Mouse (Mus musculus): ENCODE data around the gene Thap11.
A peak's percentile ranks its signal among the peaks of the same experiment; 100 is the strongest.
"Not testable (repeated sequence)": the region's sequence is repeated elsewhere in the genome, so short reads cannot be mapped to it uniquely, and the experiment has no call there.

Gene Thap11

GRCm38 (mm10) chr8:105854715-105855216, at the start of gene Thap11:
Gene Thap11 (plus strand): TSS chr8:105855132.
- DNase-seq = peak; percentile 90

- no peak for DNase-seq
Measured at GRCm38 (mm10) chr8:105805346-105805745, 49.6 kb upstream of the Thap11 start.

DNA sequence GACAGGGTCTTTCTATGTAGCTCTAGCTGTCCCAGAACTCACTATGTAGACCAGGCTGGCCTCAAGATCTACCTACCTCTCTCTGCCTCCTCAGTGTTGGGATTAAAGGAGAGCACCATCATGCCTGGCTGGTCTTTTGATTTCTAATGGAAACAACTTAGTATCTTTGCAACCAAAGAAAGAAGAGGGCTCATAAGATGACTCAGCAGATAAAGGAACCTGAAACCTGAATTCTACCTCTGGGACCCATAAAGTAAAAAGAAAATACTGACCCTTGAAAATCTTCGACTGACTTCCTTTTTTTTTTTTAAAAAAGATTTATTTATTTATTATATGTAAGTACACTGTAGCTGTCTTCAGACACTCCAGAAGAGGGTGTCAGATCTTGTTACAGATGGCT, 49.0 kb upstream of the Thap11 start:
- DNase-seq = no peak

DNA sequence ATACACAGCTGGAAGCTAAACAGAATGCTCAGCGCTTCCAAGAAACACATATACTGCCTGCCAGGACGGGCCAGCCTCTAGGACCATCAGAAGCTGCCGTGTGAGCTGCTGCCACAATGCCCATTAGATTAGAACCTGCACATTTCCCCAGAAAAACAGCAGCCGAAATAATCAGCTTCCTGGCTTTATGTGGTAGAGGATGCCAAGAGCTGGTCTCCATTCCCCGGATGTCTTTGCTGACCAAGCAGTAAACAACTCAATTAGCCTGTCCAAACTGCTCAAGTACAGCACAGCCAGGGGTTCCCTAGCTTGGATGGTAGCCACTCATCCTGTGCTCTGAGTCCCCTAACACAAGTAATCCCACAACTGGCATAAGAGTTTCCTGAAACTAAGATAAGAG, 47.2 kb upstream of the Thap11 start:
- DNase-seq = no peak

GRCm38 (mm10) chr8:105808480-105808879, 46.5 kb upstream of the Thap11 start:
- peak; percentile 13 for DNase-seq

- DNase-seq = no peak
Measured at GRCm38 (mm10) chr8:105810245-105810786, 44.6 kb upstream of the Thap11 start.

GRCm38 (mm10) chr8:105811061-105811460, 43.9 kb upstream of the Thap11 start:
- DNase-seq = no peak

- no peak for DNase-seq
Measured at GRCm38 (mm10) chr8:105811543-105811942, 43.4 kb upstream of the Thap11 start.

GRCm38 (mm10) chr8:105812511-105812910, 42.4 kb upstream of the Thap11 start:
- DNase-seq = no peak

DNA sequence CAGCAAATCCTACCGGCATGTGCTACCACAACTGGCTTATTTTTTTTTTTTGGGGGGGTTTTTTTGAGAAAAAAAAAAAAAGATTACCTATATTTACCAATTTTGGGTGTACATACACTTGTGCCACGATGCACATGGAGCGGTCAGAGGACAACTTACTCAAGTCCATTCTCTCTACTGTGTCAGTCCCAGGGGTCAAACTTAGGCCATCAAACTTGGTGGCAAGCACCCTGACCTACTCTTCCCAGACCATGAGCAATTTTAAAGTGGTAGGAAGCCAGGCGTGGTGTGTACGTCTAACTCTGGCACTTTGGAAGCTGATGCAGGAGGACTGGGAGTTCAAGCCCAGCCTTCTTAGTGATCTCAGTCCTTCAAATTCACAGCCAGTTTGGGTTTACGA, 41.7 kb upstream of the Thap11 start:
- DNase-seq = no peak

DNA sequence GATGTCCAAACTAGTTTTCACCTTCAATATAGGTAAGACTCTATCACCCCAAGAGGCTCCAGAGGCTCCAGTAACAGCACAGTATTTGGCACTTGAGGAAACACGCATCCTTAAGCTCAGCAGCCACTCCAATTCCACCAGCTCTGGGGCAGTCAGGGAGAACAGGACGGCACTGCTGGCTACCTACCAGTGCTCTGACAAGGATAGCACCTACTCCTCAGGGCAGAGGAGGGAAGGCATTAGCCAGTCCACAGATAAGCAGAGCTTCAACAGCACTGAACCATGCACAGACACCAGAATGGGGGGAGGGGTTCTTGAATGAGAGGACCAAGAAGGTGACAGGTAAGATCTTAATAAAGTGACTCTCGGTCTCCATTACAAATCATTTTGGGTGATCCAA, 35.3 kb upstream of the Thap11 start:
- DNase-seq = no peak

DNA sequence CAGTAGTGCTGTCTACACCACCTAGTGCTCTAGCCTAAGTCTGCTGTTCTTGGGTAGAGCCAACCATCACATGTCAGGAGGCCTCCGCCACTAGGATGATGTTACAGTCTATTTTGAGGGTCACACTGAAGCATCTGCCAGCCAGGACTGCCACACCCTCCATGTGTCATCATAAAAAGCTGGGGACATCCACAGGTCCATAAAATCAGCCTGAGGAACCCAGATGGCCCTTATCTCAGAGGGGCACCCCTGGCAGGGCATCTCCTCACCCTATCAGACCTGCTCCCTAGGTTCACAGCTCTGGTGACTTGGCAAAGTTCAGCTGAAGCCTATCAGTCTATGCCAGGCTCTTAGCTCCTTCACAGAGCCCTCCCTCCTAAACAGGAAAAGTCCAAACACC, 34.0 kb upstream of the Thap11 start:
- no peak for DNase-seq

DNA sequence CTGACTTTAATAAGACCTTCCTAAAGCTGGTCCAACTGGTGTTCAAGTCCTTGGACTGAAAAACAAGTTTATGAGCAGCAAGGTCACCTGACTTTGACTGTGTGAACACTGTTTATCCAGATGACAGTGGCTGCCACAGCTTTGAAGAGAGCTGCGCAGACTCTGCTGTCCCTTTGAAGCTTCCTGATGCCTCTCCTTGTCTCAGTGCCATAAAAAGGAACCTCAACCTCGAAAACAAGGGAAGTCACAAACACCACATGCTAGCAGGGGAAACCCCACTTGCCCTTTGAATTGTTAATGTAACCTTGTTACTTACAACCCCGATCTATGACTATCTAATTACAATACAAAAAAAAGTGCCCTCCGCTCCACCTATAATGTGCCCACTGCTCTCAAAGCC, 29.4 kb upstream of the Thap11 start:
- DNase-seq = no peak

GRCm38 (mm10) chr8:105826379-105826778, 28.6 kb upstream of the Thap11 start:
- no peak for DNase-seq

GRCm38 (mm10) chr8:105826861-105827848, 27.8 kb upstream of the Thap11 start, which contains the start of the genes Ranbp10 and Tsnaxip1:
Gene Ranbp10 (minus strand): TSS chr8:105827350.
Gene Tsnaxip1 (plus strand): TSS chr8:105827731.
- DNase-seq = peak; percentile 94

DNA sequence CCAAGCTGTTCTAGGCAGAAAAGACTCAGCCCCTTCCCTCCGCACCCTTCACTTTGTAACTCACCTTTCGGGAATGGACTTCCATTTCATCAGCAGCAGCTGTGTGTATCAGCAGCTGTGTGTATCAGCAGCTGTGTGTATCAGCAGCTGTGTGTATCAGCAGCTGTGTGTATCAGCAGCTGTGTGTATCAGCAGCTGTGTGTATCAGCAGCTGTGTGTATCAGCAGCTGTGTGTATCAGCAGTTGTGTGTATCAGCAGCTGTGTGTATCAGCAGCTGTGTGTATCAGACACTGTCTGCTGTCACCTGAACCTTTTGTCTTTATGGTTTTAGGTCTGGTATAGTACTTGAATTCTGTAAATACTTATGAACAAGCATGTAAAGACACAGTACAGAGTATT, 21.2 kb upstream of the Thap11 start:
- not testable (repeated sequence) for DNase-seq

GRCm38 (mm10) chr8:105835318-105835717, 19.6 kb upstream of the Thap11 start:
- DNase-seq = peak; percentile 53

GRCm38 (mm10) chr8:105836991-105837390, 17.9 kb upstream of the Thap11 start:
- DNase-seq = no peak

DNA sequence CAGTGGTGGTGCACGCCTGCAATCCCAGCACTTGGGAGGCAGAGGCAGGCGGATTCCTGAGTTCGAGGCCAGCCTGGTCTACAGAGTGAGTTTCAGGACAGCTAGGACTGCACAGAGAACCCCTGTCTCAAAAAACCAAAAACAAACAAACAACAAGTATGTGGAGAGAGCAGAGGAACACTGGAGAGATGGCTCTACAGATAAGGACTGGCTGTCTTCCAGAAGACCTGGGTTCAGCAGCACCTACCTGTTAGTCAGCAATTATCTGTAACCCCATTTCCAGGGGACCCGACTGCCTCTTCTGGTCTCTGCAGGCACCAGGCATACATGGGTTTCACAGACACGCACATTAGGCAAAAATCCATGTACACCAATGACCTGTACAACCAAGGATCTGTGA, 15.7 kb upstream of the Thap11 start:
- no peak for DNase-seq

DNA sequence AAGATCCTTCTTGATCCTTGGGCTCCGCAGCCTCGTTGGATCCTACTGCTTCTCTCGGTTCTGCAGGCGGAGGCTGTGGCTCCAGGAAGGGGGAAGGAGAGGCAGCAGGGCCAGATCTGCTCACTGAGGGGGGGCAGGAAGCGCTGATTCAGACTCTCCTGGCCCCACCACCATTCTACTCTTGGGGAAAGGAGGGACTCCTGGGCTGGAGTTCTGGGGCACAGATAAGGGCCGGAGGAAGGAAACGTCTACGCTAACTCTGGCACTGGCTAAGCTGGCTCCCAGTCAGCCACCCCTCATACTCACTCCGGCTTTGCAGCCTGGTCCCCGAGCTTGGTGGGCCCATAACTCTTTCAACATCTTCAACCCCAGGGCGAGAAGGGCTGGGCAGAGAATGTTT, 8.3 kb upstream of the Thap11 start:
- DNase-seq = no peak

DNA sequence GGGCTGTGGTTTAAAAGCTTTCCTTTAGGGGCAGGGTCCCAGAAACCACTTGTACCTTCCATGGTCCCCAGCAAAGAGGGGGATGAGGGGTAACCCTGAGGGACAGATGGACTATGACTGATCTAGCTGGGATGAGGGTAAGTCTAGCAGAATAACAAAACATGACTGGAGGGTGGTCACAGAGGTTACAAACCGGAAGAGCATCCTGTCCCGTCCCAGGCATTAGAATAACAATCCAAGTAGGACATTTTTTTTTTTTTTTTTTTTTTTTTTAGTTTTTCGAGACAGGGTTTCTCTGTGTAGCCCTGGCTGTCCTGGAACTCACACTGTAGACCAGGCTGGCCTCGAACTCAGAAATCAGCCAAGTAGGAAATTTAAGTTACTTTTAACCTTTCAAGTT, 4.9 kb upstream of the Thap11 start:
- no peak for DNase-seq

DNA sequence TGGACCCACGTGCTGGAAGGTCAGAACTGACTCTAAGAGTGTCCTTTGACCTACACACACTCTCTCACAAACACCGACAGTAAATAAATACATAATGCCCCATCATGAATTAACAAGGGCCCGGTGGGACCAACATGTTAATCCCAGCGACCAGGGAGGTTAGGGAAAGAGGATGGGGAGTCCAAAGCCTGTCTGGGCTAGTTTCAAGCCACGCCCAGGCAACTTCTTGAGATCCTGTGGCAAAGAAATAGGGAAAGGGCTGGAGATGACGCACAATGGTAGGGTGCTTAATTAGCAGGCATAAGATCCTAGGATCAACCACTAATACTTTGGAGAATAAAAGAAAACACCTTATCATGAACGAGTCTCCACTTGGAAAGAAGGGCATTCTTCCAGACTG, 4.3 kb upstream of the Thap11 start:
- DNase-seq = no peak

GRCm38 (mm10) chr8:105851651-105852143, 3.2 kb upstream of the Thap11 start:
- peak; percentile 89 for DNase-seq

Measured in right cerebral cortex, postnatal 14 days (tissue).